Mouse (Mus musculus) MN1 (cell line): ENCODE results near the gene Fbxl17.

ENCODE experiments used
- DNase-seq: peaks from one replicate; pipeline ENCODE4 v3.0.0-alpha.2; 2016; ENCODE audit warnings: low spot score

The Fbxl17 gene

DNA sequence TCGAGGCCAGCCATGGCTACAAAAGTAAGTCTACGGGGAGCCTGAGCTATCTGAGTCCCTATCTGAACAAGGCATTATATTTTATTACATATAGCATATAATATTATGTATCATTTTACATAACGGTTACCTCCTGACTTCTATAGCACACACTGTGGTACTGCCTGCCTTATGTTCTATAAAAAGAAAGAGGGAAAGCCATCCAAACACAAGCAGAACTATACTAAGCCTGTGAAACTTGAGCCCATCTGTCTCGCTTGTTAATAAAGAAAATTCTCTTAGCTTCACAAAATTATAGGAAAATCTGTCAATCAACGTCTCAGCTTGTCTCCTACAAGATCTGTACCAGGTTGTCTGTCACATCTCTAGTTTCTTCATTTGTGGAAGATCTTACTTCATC is 173.6 kb downstream of the Fbxl17 start:
- DNase-seq: no peak

DNA sequence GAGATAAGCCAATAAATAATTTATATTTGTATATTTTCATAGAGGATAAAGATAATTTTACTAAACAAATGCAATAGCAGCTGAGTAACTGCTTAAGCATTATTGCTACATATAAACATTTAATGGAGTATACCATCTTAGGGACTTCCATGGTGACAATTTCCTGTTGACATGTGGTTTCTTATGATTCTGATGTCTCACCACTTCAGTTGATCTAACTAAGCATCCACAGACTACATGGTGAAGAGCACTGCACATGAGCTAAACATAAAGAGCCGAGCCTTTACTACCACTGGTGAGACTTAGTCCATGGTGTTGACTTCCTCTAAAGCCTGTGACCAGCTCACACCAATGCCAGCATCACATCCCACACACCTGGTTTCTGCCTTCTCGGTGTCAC is 175.1 kb downstream of the Fbxl17 start:
- no peak for DNase-seq

DNA sequence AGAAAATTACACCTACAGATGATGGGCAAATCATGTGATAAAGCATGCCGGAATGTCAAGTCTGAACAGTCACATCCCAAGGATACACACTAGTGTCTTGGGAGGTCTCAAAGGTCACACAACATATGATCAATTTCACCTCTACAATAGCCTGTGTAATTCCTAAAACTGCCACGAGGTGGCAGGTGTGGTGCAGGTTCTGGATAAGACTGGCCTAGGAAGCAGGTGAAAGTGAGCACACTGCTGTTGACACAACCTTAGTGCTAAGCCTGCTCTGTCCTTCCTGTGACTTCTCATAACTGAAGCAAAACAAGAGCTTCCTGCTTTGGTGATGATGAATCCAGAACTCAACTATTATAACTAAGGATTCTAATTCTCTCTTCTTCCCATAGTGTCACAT is 175.8 kb downstream of the Fbxl17 start:
- peak; percentile 82 for DNase-seq

DNA sequence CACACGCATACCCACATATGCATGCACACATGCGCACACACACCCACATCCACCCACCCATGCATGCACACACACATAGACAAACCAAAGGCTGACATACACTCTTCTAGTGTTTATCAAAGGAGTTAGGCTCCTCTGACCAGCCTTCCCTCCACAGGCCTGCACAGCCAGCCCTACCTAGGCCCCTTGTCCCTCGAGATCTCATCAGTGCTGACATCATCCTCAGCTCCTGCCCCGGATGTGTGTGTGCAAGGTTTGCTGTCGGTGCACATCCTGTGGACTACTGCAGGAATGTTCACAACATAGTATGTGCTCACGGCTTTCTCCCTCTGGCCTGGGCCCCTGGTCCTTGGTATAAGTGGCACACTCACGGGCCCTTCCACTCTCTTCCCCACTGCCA is 177.0 kb downstream of the Fbxl17 start:
- DNase-seq: peak; percentile 38

DNA sequence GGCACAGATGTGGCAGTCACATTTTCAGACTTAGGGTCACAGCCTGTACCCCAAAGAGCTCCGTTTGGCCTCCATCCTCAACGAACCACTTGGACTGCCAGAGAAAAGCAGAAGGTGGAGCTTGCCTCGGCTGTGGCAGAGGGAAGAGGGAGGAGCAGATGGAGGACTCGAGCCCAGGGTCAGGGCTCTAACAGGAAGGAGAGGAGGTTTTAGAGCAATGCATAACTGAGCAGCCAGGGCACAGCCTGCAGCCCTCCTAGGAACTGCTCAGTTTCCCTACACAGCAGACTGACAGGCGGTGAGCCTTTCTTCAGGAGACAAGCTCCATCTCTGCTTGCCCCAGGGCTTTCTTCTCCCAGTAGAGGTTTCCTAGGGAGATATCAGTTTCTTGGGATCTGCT is 178.5 kb downstream of the Fbxl17 start:
- DNase-seq: no peak

DNA sequence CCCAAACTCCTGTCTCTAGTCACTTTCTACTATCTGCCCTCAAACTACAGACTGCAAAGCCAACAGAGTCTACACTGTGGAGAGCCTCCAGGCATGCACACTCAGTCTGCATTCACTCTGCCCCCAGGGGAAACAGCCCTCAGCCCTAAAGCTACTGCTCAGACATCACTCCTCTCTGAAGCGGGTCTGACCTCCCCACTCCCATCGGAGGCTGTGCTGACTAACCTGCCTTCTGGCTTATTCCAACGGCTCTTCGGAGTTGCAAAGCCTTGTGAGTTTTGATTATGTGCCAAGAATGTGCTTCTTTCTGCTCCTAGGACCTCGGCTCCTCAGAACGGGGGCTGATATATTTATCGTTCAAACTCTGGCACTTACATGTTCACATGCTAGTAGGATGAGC is 182.3 kb downstream of the Fbxl17 start:
- DNase-seq: peak; percentile 36

DNA sequence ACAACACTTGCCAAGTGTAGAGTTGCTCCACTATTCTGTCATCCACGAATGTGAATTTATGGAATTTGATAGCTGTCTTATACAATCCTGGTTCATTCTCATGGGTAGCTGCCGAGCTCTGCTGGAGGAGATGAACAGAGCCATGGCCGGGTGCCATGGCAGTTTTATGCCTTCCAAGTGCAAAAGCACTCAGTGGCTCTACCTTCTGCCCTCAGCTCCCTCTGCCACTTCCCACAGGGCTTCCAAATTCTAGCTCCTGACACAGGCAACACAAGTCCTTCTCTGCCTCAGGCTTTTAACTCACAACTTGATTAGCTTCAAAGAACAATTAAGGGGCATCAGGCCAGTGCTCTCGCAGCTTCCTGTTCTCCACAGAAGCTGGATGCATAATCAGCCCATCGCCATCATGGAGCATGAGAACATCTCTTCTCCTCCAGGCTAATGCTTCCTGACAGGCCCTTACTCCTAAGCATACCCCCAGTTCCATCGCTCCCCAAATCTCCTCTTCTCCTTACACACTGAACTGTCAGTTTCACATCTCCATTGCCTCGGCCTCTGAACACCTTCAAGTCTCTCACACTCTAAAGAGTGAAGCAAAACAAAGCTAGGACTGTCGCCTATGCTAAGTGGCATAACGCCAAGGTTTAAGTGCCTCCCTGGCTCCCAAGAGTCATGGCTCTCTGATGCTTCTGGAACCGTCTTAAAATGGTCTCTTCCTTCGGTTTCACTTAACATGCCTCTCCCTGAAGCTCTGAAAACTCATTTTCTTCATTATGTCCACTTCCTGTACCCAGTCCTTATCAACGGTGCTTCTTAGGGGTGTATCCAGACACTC is 184.0 kb downstream of the Fbxl17 start:
- peak; percentile 87 for DNase-seq

DNA sequence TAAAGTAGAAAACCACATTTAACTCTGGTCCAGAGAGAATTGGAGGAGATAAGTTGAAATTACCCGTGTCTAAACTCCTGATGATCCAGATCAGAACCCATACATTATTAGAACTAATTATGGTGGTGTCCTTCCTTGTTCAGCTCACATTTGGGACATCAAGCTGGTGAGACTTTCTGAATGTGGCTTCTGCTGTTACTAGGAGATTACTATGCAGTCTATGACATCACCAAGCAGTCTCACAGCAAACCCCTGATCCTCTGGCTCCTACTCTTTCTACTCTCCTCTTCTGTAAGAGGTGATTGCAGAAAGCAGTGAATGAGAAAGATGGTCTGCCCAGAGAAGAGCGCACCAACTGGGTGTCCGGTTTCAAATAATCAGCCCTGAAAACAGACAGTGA is 187.0 kb downstream of the Fbxl17 start:
- DNase-seq: no peak

DNA sequence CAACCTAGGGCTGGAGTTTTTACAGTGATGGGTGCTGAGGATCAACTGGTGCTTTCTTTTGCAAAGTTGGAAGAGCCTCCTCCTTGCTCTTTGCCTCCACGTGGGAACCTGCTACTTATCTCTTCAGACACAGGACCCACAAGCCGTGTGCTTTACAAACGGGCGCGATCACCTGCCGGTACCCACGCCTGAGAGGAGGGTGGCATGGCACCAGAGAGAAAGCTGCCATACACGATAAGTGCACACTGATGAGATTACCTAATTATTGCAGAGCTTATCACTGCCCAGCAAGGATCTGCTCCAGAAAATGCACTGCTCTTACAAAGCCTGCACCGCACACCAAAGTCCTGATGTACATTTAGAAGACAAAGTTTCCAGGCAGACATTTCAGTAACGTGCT is 187.5 kb downstream of the Fbxl17 start:
- peak; percentile 37 for DNase-seq

DNA sequence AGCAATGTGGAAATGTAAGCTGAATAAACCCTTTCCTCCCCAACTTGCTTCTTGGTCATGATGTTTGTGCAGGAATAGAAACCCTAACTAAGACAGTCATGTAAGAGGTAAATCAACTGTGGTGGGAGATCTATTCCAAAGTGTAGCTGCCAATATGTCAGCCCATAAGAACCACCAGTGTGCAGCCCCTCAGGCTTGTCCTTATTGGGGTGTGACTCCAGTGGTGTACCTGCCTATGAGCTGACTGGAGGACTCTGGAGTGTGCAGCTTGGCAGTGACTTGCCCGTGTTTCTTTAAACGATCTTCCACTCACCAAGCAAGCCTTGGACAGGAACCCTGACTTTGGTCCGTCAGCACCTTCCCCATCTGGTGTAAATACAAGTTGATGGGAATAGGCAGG is 188.2 kb downstream of the Fbxl17 start:
- DNase-seq: no peak

DNA sequence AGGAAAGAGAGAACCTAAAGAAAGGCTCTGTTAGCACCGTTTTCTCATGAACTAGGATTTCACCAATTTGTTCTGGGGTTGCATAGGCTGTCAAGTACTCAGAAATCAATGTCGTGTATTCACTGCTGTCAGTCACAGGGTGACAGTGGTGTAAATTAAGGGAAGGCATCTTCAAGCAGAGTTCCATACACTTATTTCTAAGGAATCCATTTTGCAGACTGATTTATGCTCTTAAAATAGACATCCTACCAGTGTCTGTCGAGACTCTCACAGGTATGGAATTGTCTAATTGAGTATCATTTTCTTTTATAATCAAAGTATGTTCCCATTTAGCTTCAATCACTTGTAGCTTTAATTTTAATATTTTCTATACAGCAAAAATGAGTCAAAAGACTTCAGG is 189.8 kb downstream of the Fbxl17 start:
- DNase-seq: no peak

DNA sequence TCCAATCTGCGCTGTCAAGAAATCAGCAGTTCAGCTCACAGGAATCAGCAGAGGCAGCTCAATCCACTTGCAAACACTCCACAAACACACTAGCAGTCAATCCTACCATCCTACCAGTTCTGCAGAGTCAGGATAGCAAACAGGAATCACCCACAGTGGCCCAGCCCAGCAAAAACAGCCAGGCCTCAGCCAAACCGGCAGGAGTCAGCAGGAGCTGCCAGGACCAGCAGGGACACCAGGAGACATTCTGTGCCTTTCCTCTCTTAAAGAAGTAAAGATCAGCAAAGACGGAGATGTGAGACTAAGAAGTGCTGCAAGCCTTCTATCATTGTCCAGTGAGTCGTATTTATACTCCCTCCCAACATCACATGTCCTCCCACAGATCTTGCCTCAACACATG is 196.0 kb downstream of the Fbxl17 start:
- DNase-seq: no peak

DNA sequence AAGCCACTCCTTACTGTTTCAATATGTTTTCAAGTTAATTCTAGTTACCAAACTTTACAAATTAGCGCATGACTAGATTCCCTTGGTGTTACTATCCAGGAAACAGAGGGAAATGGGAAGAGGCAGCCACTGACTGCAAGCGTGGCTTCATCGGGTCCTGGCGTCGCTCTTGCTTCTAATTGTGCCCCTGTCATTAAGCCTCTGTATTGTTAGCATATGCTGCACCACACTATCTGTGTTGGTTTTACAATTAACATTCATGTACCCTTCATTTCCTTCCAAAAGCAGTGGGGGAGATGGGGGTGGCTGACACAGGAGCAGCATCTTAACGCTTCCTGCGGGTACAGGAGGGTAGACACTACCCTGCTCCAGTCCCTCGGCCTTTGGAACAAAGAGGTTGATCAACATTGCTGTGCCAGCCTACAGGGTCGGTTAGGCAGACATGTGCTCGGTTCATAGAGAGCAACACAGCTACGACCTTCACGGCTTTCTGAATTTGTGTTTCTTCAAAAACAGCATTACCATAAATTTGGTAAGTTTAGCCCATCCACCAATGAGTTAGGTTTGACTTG is 197.9 kb downstream of the Fbxl17 start:
- no peak for DNase-seq

DNA sequence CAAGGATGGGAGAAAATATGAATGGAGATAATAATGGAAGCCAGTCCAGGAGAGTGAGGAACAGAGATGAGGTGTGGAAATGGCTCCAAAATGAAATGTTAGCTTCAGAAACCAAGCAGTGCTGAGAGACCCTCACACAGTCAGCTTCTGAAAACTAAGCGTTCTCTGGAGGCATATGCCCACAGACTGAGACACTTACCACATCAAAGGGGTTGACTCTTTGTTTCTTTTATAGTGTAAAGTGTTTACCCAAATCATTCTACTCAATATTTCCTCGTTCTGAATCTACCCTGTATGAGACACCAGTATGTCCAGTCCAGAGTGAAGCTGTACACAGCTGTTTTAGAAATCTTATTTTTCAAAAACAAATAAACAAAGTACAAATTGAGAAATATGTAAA is 204.3 kb downstream of the Fbxl17 start:
- no peak for DNase-seq

DNA sequence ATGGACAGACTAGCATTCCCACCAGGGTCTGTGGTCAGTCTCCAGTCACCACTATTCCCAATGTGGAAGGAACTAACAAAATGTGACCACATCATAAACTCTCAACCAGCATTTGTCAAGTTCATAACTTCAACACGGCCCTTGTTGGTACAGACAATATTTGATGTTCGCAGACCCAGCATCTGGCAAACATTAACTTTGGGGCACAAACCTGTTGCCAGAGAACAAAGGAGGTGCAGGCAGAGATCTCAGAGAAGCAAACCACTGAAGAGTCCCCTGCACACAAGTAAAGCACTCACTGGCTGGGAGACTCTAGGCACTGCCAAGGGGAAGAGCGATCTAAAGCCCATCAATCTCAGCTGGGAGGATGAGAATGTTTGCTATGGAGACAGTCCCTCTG is 204.9 kb downstream of the Fbxl17 start:
- no peak for DNase-seq

DNA sequence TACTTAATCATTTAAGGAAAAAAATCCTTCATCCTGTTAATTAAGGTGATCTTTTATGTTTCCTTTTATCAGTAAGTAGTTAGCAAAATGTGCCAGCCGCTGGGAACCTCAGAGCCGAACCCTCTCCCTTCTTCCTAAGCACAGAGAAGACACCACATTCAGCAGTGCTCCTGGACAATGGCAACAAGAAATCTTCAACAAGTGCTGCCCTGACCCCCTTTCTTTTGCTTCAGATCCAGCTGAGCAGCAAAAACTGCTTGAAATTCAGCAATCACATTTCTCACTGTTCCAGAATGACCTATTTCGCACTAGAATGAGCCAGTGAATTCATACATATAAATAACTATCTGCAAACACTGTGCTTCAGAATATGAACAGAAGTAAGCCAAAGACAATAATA is 205.8 kb downstream of the Fbxl17 start:
- no peak for DNase-seq

DNA sequence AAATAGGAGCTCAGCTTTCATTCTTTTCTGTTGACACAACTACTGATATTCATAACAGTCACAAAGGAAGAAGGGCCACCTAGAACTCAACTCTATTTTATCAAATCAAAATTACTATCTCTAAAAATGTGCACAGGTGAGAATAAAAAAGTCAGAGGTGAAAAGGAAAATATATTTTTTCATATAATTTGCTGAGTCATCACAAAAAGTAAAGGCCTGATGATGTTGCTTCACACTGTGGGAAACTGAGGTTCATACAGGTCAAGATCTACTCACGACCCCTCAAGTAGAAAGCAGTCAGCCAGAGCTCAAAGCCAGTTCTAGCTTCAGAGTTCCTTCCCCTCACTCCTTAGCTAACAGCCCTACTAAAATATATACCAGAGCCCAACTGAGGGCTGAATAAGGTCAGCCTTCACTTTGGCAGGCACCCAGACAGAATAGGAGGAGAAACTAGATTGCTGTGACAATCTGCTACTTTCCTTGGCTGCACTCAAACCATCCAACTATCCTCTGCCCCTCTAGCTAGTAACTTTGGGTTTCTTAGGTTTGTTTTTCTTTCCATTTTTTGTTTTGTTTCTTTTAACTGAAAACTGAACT is 210.4 kb downstream of the Fbxl17 start:
- no peak for DNase-seq

DNA sequence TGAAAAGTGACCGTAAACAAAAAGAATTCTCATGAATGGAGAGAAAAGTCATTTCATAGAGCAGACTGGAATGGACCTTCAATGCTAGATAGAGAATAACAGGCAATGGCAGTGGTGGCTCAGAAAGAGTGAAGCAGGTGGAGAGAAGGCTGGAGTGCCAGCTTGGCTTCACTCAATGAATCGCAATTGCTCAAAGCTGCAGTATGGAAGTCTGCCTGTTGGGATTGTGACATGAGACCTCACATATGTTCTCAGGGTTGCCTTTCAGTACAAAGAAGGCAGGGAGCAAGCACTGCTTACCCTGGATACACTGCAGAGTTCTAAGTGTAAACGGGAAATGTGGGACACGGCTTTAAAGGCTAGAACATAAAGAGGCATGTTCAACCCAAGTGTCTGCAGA is 211.0 kb downstream of the Fbxl17 start:
- DNase-seq: no peak

DNA sequence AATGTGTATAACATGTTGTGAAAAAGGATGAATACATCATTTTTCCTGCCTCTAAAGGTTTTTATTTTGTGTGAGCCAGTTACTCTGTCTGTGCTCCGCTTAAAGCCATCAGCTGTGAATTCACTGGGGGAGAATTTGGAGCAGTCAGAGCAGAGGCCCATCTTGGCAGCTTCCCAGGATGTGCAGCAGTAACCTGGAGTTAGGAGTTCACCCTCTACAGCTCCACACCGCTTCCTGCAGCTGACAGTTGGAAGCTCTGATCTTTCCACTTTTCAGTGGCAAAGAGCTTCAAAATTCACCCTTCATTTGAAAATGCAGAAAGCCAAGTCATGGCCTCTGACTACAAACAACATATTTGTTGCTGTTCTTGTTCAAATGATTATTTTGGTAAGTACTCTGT is 212.4 kb downstream of the Fbxl17 start:
- peak; percentile 47 for DNase-seq

DNA sequence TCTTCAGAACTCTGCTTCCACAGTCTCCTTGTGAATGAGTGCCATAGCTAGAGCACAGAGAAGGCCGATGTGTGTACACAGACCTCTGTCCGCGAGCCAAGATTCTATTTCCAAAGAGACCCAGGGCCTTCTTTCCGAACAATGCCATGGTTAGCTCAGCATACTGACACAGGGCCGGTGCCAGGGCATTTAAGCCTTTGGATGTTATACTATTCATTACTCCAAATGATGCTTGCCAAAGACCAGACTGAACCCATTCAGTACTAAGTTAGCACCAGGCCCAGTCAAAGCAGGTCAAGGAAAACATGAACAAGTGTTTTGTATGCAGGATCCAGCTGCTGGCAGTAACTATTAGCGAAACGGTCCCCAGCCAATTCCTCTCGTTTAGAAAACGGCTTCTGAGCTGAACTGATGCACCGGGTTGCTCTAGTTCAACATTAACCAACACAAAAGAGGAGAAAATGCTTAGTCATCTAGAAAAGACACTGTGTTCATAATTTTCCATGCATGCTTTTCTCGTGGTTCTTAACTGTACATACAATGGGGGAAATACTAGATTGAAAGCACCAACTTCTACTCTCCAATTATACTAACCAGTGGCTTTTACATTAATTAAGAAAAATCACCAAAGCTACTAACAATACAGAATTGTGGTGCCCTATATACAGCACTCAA is 214.4 kb downstream of the Fbxl17 start:
- no peak for DNase-seq

DNA sequence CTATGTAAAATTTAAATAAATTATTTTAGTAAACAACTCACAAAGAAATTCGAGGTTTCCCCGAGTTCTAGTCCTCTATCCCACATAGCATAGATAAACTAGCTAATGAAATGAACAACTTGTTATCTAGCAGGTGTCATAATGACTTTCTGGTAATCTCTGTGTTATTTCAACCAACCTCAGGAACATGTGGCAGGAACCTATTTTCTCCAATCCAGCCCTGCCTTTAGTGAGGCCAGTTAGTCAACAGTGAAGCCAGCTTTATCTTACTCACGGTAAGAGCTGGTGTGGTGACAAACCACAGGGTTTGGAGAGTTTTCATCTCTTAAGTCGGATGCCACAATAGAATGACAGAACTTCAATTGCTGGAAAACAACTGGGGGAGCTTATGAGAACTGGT is 215.7 kb downstream of the Fbxl17 start:
- DNase-seq: no peak

DNA sequence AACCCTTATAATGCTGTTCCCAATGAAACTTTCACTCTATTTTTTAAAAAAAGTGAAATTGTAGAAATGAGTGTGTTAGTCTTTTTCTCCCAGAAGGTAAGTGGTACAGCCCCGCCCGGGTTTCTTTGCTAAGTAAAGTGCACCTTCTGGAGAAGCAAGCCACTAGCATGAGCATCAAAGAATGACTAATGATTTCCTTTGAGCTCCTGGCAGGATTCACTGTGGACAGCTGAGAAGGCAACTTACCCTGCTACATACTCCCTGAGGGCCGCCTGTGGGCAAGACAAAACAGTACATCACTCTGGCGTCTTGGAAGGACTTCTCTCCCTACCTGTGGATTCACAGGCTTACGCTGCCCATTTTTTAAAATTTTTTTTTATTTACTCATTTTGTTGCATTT is 217.8 kb downstream of the Fbxl17 start:
- DNase-seq: peak; percentile 18

DNA sequence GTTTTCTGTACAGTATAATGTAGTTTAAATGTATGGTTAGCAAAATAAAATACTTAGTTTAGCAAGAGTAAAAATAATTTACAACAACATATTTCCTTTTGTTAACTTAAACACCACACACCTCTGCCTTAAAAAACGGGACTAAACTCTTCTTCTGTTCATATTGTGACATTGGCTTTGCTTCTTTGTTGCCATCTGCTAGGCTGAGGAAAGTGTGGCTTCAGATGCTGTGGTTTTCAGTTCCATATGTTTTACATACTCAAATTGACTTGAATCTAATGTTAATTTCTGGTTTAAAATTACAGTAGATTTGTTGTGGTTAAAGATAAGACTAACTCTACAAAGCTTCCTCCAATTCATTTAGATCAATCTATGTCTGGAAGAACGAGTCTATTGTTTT is 218.8 kb downstream of the Fbxl17 start:
- no peak for DNase-seq
